Mouse (Mus musculus) erythroblast, embryonic 14.5 days (primary cell): ENCODE data around the gene Ntm.

ENCODE experiments used
- GATA1 ChIP-seq: IDR thresholded peaks from 2 replicates; pipeline ENCODE4 v1.6.1; 2012; ENCODE audit warnings: low read length, inconsistent platforms, mixed read lengths
- TAL1 ChIP-seq: IDR thresholded peaks from 3 replicates; pipeline ENCODE4 v1.6.1; 2012; ENCODE audit warnings: low read length, inconsistent platforms, mixed read lengths

GRCm38 (mm10) chr9:29680677-29681076 is 282.3 kb downstream of the Ntm start:
- TF ChIP-seq TAL1, result no peak
- TF ChIP-seq GATA1, result no peak
